Mouse (Mus musculus): ENCODE results near the gene Vmn2r86. TPM values are rescaled to one million over a fixed set of nuclear protein-coding genes. Genes with fewer than 3 reads are reported as not detected.
"Not testable (repeated sequence)": the region's sequence is repeated elsewhere in the genome, so short reads cannot be mapped to it uniquely, and the experiment has no call there.

Gene Vmn2r86
- polyA plus RNA-seq, 1 experiment from 2014 or later, result not detected

- not testable (repeated sequence) for H3K9ac ChIP-seq (ENCODE audit: low read length); H3K27ac ChIP-seq (replicated peaks in 1 of 2; ENCODE audit: control insufficient read depth in 1 of 2, insufficient read depth in 1 of 2, low read depth in 2 of 2, low read length in 2 of 2); H3K36me3 ChIP-seq (ENCODE audit: control insufficient read depth, insufficient read depth, low read length); H3K27me3 ChIP-seq (ENCODE audit: control insufficient read depth, insufficient read depth, low read length); H3K9me3 ChIP-seq (ENCODE audit: control insufficient read depth, low read length); H3K4me2 ChIP-seq (ENCODE audit: low read length); H3K4me3 ChIP-seq (ENCODE audit: control insufficient read depth in 1 of 2, insufficient read depth in 1 of 2, low read depth in 1 of 2, low read length in 2 of 2); ATAC-seq (ENCODE audit: insufficient number of reproducible peaks, insufficient read depth, low FRiP score, low read depth); H3K4me1 ChIP-seq (ENCODE audit: control insufficient read depth in 2 of 2, insufficient read depth in 2 of 2, low read length in 2 of 2)
- 48% methylated on average over 2 of the region's 2 CpGs for WGBS
Measured at GRCm38 (mm10) chr10:130419954-130420353, 35.9 kb downstream of the Vmn2r86 start.

GRCm38 (mm10) chr10:130416352-130416751 is 39.5 kb downstream of the Vmn2r86 start:
- not testable (repeated sequence) for H3K4me3 ChIP-seq (ENCODE audit: control insufficient read depth in 1 of 2, insufficient read depth in 1 of 2, low read depth in 1 of 2, low read length in 2 of 2); H3K9me3 ChIP-seq (ENCODE audit: control insufficient read depth, low read length); ATAC-seq (ENCODE audit: insufficient number of reproducible peaks, insufficient read depth, low FRiP score, low read depth); H3K4me1 ChIP-seq (ENCODE audit: control insufficient read depth in 2 of 2, insufficient read depth in 2 of 2, low read length in 2 of 2); H3K27me3 ChIP-seq (ENCODE audit: control insufficient read depth, insufficient read depth, low read length); H3K36me3 ChIP-seq (ENCODE audit: control insufficient read depth, insufficient read depth, low read length); H3K9ac ChIP-seq (ENCODE audit: low read length); H3K27ac ChIP-seq (replicated peaks in 1 of 2; ENCODE audit: control insufficient read depth in 1 of 2, insufficient read depth in 1 of 2, low read depth in 2 of 2, low read length in 2 of 2); H3K4me2 ChIP-seq (ENCODE audit: low read length)

GRCm38 (mm10) chr10:130412167-130412698 is 43.6 kb downstream of the Vmn2r86 start:
- not testable (repeated sequence) for H3K36me3 ChIP-seq (ENCODE audit: control insufficient read depth, insufficient read depth, low read length); H3K4me1 ChIP-seq (ENCODE audit: control insufficient read depth in 2 of 2, insufficient read depth in 2 of 2, low read length in 2 of 2); H3K27ac ChIP-seq (replicated peaks in 1 of 2; ENCODE audit: control insufficient read depth in 1 of 2, insufficient read depth in 1 of 2, low read depth in 2 of 2, low read length in 2 of 2); ATAC-seq (ENCODE audit: insufficient number of reproducible peaks, insufficient read depth, low FRiP score, low read depth); H3K9ac ChIP-seq (ENCODE audit: low read length); H3K9me3 ChIP-seq (ENCODE audit: control insufficient read depth, low read length); H3K4me3 ChIP-seq (ENCODE audit: control insufficient read depth in 1 of 2, insufficient read depth in 1 of 2, low read depth in 1 of 2, low read length in 2 of 2); H3K4me2 ChIP-seq (ENCODE audit: low read length); H3K27me3 ChIP-seq (ENCODE audit: control insufficient read depth, insufficient read depth, low read length)
- WGBS, result 46% methylated on average over 23 of the region's 35 CpGs

GRCm38 (mm10) chr10:130394232-130394631 is 61.6 kb downstream of the Vmn2r86 start, which contains the start of gene Vmn2r84:
Gene Vmn2r84, minus strand, starts transcription at chr10:130394332.
- no peaks in the 10 kb centered on the region for H3K27me3 ChIP-seq (ENCODE audit: control insufficient read depth, insufficient read depth, low read length)
- H3K27ac ChIP-seq (replicated peaks in 1 of 2; ENCODE audit: control insufficient read depth in 1 of 2, insufficient read depth in 1 of 2, low read depth in 2 of 2, low read length in 2 of 2), result no peak within 1 kb of the TSS
- no peak within 1 kb of the TSS for H3K4me2 ChIP-seq (ENCODE audit: low read length)
- H3K9ac ChIP-seq (ENCODE audit: low read length), result no peak within 1 kb of the TSS
- ATAC-seq (ENCODE audit: insufficient number of reproducible peaks, insufficient read depth, low FRiP score, low read depth), result no peak
- H3K36me3 ChIP-seq (ENCODE audit: control insufficient read depth, insufficient read depth, low read length), result no peaks in the 10 kb centered on the region
- H3K9me3 ChIP-seq (ENCODE audit: control insufficient read depth, low read length), result no peaks in the 10 kb centered on the region
- H3K4me3 ChIP-seq (ENCODE audit: control insufficient read depth in 1 of 2, insufficient read depth in 1 of 2, low read depth in 1 of 2, low read length in 2 of 2), result no peak within 1 kb of the TSS
- no peaks in the 10 kb centered on the region for H3K4me1 ChIP-seq (ENCODE audit: control insufficient read depth in 2 of 2, insufficient read depth in 2 of 2, low read length in 2 of 2)

Other genes with a start within 250 kb of the Vmn2r86 start
- gene Olfr827, start 241.6 kb downstream of the Vmn2r86 start, polyA plus RNA-seq (2014; fragmentation: Nextera tagmentation; extraction: Ambion mirVana), result not detected in 2 replicates
- gene Neurod4, start 175.8 kb downstream of the Vmn2r86 start, polyA plus RNA-seq (2014; fragmentation: Nextera tagmentation; extraction: Ambion mirVana), result not detected in 2 replicates
- 0.30 TPM in 1 of 2 replicates, not detected in the other for gene Tespa1, start 133.2 kb downstream of the Vmn2r86 start, polyA plus RNA-seq (2014; fragmentation: Nextera tagmentation; extraction: Ambion mirVana)
- not detected in 2 replicates for gene Vmn2r84, start 61.7 kb downstream of the Vmn2r86 start, polyA plus RNA-seq (2014; fragmentation: Nextera tagmentation; extraction: Ambion mirVana)
- not detected in 2 replicates for gene Vmn2r85, start 26.3 kb downstream of the Vmn2r86 start, polyA plus RNA-seq (2014; fragmentation: Nextera tagmentation; extraction: Ambion mirVana)
- not detected in 2 replicates for gene Vmn2r87, start 41.3 kb upstream of the Vmn2r86 start, polyA plus RNA-seq (2014; fragmentation: Nextera tagmentation; extraction: Ambion mirVana)